Mouse (Mus musculus) G1E (cell line): ENCODE data around the gene Tpm1.

Source experiments
- CTCF ChIP-seq: IDR thresholded peaks from 2 replicates; pipeline ENCODE4 v1.5.1; 2012; ENCODE audit warnings: low read depth, low read length, inconsistent platforms, mixed read lengths
- GATA1 ChIP-seq: IDR thresholded peaks from 2 replicates; pipeline ENCODE4 v1.6.1; 2012; ENCODE audit warnings: borderline replicate concordance, low read length, inconsistent platforms, mixed read lengths
- GATA2 ChIP-seq: IDR thresholded peaks from 2 replicates; pipeline ENCODE4 v1.6.1; 2012; ENCODE audit warnings: low read depth, low read length, inconsistent platforms, borderline replicate concordance
- POLR2AphosphoS5 ChIP-seq: IDR thresholded peaks from 2 replicates; pipeline ENCODE4 v1.6.1; 2012; ENCODE audit warnings: low read depth, low read length, inconsistent platforms; ENCODE audit not compliant: insufficient replicate concordance

GRCm38 (mm10) chr9:67071103-67071502 is 21.9 kb upstream of the Tpm1 start:
- TF ChIP-seq CTCF, result no peak
- TF ChIP-seq GATA2, result no peak
- TF ChIP-seq GATA1, result no peak
- no peak for TF ChIP-seq POLR2AphosphoS5
